Mouse (Mus musculus) erythroid progenitor cell, adult 5-6 weeks (primary cell): ENCODE data around the gene Serpinb2. TPM values are rescaled to one million over a fixed set of nuclear protein-coding genes. Genes with fewer than 3 reads are reported as not detected.

Source experiments
- ATAC-seq: replicated peaks from 2 replicates; pipeline ENCODE4 v1.8.0; 2016; ENCODE audit warnings: moderate number of reproducible peaks, mild to moderate bottlenecking, moderate TSS enrichment, inconsistent platforms; ENCODE audit not compliant: poor library complexity, low FRiP score, severe bottlenecking
- total RNA-seq, 2 experiments: library from RNA; stranded (forward) in 1 of 2; stranded (reverse) in 1 of 2; fragments of 150-400 nt in 1 of 2; fragments of 186-747, 209-891 nt in 1 of 2; gene quantifications; 2 replicates each; pipeline versions ENCODE4 v1.2.3 to v1.2.4; 2015 to 2017; ENCODE audit warnings: low replicate concordance in 2 of 2

Serpinb2 gene
- total RNA-seq, 2 experiments from 2014 or later, result not detected

GRCm38 (mm10) chr1:107576094-107576493 lies 64.9 kb downstream of the Serpinb2 start:
- no peak for ATAC-seq

DNA sequence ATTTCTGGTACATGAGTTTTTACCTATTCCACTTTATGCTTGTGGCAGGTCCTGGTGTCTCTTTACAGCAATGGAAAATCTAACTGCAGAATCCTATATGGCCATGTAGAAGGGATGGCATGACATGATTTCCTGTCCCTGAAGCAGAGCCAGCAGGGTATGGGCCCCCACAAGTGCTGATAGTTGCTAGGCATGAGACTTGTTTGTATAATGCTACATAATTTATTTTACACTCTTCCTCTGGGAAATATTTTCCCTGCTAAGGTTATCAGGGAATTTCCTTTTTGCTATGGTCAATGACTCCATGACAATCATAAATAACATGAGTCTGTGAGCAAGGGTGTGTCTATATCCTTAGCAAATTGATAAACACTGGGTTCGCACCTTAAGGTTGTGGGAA lies 66.3 kb downstream of the Serpinb2 start:
- no peak for ATAC-seq

DNA sequence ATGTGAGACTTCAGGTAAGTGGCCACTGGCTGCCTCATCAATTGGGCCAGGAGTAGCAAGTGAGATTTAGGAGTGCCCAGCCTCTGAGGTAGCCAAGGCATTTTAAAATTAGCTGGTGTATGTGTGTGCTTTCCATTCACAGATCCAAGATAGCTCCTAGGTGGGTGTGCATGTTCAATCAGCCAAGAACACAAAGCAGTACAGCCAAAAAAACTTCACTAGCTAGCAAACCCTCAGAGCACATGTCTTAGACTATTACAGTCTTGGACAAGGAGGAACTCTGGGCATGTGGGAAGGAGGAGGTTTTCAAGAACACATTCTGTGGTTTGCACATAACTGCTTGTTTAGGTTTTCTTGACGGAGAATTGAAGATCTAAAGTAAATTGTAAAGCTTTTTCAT lies 70.0 kb downstream of the Serpinb2 start:
- ATAC-seq, result no peak

GRCm38 (mm10) chr1:107582900-107583299 lies 71.7 kb downstream of the Serpinb2 start:
- no peak for ATAC-seq

GRCm38 (mm10) chr1:107583958-107584376 lies 72.7 kb downstream of the Serpinb2 start:
- ATAC-seq, result no peak

DNA sequence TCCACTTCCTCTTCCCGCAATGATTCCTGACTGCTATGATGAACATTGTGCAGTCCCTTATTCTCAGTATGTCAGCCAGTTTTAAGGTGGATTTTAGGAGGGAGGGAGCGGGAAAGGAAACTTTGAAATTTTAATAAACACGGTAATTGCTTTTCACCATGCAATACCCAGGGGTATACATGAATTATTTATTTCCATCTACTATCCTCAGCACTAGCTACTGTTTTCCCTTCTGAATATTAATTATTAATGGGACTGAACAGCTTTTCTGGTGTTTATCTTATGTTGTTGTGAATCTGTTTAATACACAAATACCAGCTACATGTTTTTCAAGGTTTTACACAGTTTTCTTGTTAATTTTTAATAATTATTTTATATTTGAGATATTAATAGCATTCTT lies 73.7 kb downstream of the Serpinb2 start:
- ATAC-seq, result no peak

Other genes starting within 250 kb of the Serpinb2 start
- not detected in 2 replicates for gene Serpinb3b, start 233.1 kb upstream of the Serpinb2 start, total RNA-seq (2015; ENCODE audit: low replicate concordance)
- gene Serpinb3b, start 233.1 kb upstream of the Serpinb2 start, total RNA-seq (2017; ENCODE audit: low replicate concordance), result not detected in 2 replicates
- not detected in 2 replicates for gene Serpinb3c, start 233.1 kb upstream of the Serpinb2 start, total RNA-seq (2015; ENCODE audit: low replicate concordance)
- gene Serpinb3c, start 233.1 kb upstream of the Serpinb2 start, total RNA-seq (2017; ENCODE audit: low replicate concordance), result not detected in 2 replicates
- gene Serpinb11, start 150.2 kb upstream of the Serpinb2 start, total RNA-seq (2015; ENCODE audit: low replicate concordance), result not detected in 2 replicates
- gene Serpinb11, start 150.2 kb upstream of the Serpinb2 start, total RNA-seq (2017; ENCODE audit: low replicate concordance), result not detected in 2 replicates
- not detected in 2 replicates for gene Serpinb7, start 111.8 kb upstream of the Serpinb2 start, total RNA-seq (2015; ENCODE audit: low replicate concordance)
- not detected in 2 replicates for gene Serpinb7, start 111.8 kb upstream of the Serpinb2 start, total RNA-seq (2017; ENCODE audit: low replicate concordance)
- gene Serpinb8, start 78.6 kb downstream of the Serpinb2 start, total RNA-seq (2015; ENCODE audit: low replicate concordance), result not detected in 2 replicates
- gene Serpinb8, start 78.6 kb downstream of the Serpinb2 start, total RNA-seq (2017; ENCODE audit: low replicate concordance), result not detected in 2 replicates